Mouse (Mus musculus) kidney, embryonic 14.5 days (tissue): Measurements from ENCODE around the gene Klhl23. TPM values are rescaled to one million over a fixed set of nuclear protein-coding genes. Genes with fewer than 3 reads are reported as not detected.

ENCODE experiments used
- ATAC-seq: fragments of 200-750 bp; cut with Nextera tagmentation; 2 replicates; pipeline ENCODE4 v1.8.0; 2017; ENCODE audit warnings: moderate number of reproducible peaks, mild to moderate bottlenecking, moderate TSS enrichment, moderate library complexity; ENCODE audit not compliant: low FRiP score, low TSS enrichment
- H3K27ac ChIP-seq: fragments of 300-500 bp; sonication (generic); 2 replicates; pipeline ENCODE4 v1.5.1; 2014; ENCODE audit warnings: low read depth, mild to moderate bottlenecking, low read length, moderate library complexity, mixed read lengths
- H3K27me3 ChIP-seq: fragments of 300-500 bp; sonication (generic); 2 replicates; pipeline ENCODE4 v1.6.1; 2014; ENCODE audit warnings: mild to moderate bottlenecking, low read length; ENCODE audit not compliant: control insufficient read depth, insufficient read depth
- H3K36me3 ChIP-seq: fragments of 300-500 bp; sonication (generic); 2 replicates; pipeline ENCODE4 v1.6.1; 2014; ENCODE audit warnings: low read length, mixed read lengths; ENCODE audit not compliant: control insufficient read depth, insufficient read depth
- H3K4me1 ChIP-seq: fragments of 300-500 bp; sonication (generic); 2 replicates; pipeline ENCODE4 v1.6.1; 2014; ENCODE audit warnings: low read length, mixed read lengths; ENCODE audit not compliant: control insufficient read depth, insufficient read depth
- H3K4me2 ChIP-seq: fragments of 300-500 bp; sonication (generic); replicated peaks from 2 replicates; pipeline ENCODE4 v1.6.1; 2014; ENCODE audit warnings: low read depth, mild to moderate bottlenecking, low read length
- H3K4me3 ChIP-seq: fragments of 300-500 bp; sonication (generic); 2 replicates; pipeline ENCODE4 v1.5.1; 2014; ENCODE audit warnings: mild to moderate bottlenecking, low read length
- H3K9ac ChIP-seq: fragments of 300-500 bp; sonication (generic); 2 replicates; pipeline ENCODE4 v1.6.1; 2014; ENCODE audit warnings: low read depth, mild to moderate bottlenecking, low read length, moderate library complexity
- H3K9me3 ChIP-seq: fragments of 300-500 bp; sonication (generic); 2 replicates; pipeline ENCODE4 v1.6.1; 2016; ENCODE audit warnings: low read length; ENCODE audit not compliant: control insufficient read depth
- WGBS: fragments of 180-500 bp; shearing (Covaris S2); extraction: QIAGEN DNeasy Blood & Tissue Kit; methylation state at CpG from one replicate; pipeline ENCODE4 v1.1.7; 2014; 5-methylcytosine and 5-hydroxymethylcytosine counted together
- polyA plus RNA-seq: library from polyadenylated mRNA; unstranded; fragments of >200 nt; fragmentation: Nextera tagmentation; extraction: Ambion mirVana; gene quantifications from 2 replicates; pipeline ENCODE4 v1.2.1, GENCODE M21; 2014

Klhl23 gene
- 26.2 and 32.8 TPM in 2 replicates for polyA plus RNA-seq

DNA sequence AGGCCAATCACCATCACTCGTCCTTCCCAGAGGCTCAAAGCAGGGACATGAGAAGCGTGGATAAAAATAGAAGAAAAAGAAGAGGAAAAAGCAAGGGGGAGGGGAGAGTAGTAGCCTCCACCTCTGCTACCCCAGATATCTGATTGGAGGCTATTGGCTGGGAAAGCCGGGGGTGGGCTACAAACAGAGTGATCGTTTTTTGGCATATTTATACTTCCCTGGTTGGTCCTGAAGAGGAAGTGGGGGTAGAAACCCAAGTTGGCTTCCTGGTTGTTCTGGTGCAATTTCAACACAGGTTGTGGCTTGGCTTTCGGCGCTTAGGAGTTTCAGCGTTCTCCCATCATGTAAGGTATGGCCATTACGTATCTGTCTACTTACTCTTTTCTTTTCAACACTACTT is at the start of gene Klhl23:
Gene Klhl23, plus strand, starts transcription at position 234 of the 400 bp plus-strand sequence.
- peak; percentile 18; the same call in 1 of the 2 replicates for ATAC-seq
- no peaks in the 10 kb centered on the region for H3K9me3 ChIP-seq
- peak within 1 kb of the TSS; percentile 82 for H3K27ac ChIP-seq
- peak within 1 kb of the TSS; percentile 66 for H3K4me3 ChIP-seq
- H3K4me1 ChIP-seq: no peaks in the 10 kb centered on the region
- peak within 1 kb of the TSS; percentile 96 for H3K9ac ChIP-seq
- WGBS: 7% methylated on average over 8 of the region's 8 CpGs
- peak within 1 kb of the TSS; percentile 52 for H3K4me2 ChIP-seq
- peaks cover 18% of the 10 kb centered on the region; the same call in 1 of the 2 replicates for H3K36me3 ChIP-seq
- H3K27me3 ChIP-seq: no peaks in the 10 kb centered on the region

DNA sequence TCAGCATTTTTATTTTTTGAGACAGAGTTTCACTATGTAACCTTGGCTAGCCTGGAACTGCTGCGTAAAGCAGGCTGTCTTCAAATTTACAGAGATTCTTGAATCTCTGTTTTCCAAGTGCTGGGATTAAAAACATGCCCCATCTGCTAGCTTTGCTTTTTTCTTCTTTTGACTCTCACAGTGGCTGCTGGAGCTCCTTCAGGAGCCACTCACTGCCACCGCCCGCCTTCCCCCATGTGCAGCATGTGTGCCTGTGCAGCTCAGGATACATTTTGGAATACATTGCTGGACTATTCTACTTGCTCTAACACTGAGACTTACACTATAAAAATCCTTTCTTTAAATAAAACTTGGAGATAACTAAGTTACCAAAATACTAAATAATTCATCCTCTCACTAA is 48.4 kb upstream of the Klhl23 start:
- no peak for ATAC-seq

DNA sequence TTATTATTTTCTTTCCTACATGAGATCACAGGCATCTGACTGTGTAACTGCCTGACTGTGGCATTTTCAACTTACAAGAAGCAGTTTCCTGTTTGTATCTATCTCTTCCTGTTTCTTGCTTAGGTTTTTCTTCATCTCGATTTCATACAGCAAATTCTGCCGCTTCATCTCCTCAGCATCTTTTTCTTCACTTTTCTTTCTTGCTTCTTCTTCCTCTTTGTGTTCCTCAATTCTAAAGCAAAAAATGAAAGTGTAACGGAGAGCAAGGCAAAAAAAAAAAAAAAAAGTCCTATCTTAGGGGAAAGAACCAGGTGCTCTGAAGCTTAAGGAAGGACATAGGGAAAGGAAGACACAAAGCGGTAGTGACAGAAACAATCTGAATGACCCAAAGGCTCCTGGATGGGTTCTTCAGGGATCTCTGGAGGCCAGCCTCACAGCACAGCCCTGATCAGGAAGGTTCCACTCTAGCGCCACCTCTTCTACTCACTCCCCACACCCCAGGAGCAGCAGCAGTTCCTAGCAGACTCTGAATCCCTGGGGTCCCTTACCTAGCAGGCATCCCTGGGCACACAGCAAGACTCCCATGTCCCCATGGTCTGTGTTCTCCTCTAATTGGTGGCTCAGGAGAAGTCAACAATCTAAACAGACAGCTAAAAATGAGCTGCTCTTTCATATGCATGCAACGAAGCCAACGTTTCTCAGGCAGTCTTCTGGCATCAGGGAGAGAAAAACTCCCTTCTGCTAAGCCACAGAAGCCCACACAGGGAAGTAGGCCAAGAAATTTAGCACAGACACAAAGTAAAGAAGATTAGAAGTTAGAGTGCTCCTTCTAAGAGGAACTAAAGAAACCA is 43.5 kb upstream of the Klhl23 start:
- Histone ChIP-seq H3K27ac (no peak overlapping the region), H3K9me3 (no peaks in the 10 kb centered on the region), H3K4me2 (no peak overlapping the region), H3K27me3 (no peaks in the 10 kb centered on the region), H3K36me3 (no peaks in the 10 kb centered on the region), H3K9ac (no peak overlapping the region), H3K4me1 (no peaks in the 10 kb centered on the region), H3K4me3 (no peak overlapping the region)
- 75% methylated on average over 7 of the region's 7 CpGs for WGBS
- ATAC-seq: no peak

More for the DNA sequence above, 48.4 kb upstream of the Klhl23 start:
- H3K9ac ChIP-seq: no peak overlapping the region
- H3K27ac ChIP-seq: no peak overlapping the region
- no peak overlapping the region for H3K4me2 ChIP-seq
- no peaks in the 10 kb centered on the region for H3K36me3 ChIP-seq
- no peaks in the 10 kb centered on the region for H3K4me1 ChIP-seq
- no peaks in the 10 kb centered on the region for H3K27me3 ChIP-seq
- 95% methylated on average over 3 of the region's 3 CpGs for WGBS
- no peak overlapping the region for H3K4me3 ChIP-seq
- H3K9me3 ChIP-seq: no peaks in the 10 kb centered on the region

DNA sequence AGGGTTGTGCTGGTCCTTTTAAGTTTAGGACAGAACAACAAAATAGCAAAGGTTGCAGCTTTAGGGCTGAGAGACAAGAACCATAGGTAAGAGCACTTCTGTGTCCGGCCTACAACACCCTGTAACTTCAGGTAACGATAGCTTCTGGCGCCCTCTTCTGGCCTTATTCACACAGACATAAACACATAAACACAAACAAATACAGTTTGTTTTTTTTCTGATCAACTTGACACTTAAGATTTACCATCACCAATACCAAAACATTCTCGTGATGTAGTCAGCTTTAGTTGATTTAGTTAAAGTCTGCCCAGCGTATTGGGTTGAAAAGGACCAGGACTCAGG is 42.9 kb upstream of the Klhl23 start:
- Histone ChIP-seq H3K36me3 (no peaks in the 10 kb centered on the region), H3K4me3 (no peak overlapping the region), H3K9me3 (no peaks in the 10 kb centered on the region), H3K9ac (no peak overlapping the region), H3K27ac (no peak overlapping the region), H3K4me2 (no peak overlapping the region), H3K27me3 (no peaks in the 10 kb centered on the region), H3K4me1 (no peaks in the 10 kb centered on the region)
- ATAC-seq: no peak
- 48% methylated on average over 5 of the region's 5 CpGs for WGBS

DNA sequence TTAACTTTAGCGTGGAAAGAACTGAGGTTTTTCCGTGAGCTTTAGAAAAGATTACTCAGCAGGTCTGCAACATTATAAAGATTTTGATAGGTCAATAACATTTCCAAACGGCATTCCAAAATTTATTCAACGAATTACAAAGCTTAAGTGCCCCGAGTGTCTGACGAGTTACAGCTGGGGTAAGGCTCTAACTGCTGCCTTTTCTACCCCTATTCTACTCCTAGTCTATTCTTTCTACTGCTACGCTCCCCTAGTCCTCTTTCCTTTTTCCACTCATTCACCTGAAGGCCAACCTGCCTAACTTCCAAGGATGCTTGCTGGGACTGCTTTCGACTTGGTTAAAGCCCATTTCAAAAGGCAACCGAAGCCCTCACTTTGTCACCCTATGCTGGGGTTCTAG is 32.8 kb upstream of the Klhl23 start:
- H3K27ac ChIP-seq: 0 out of 2 replicates have a peak overlapping the region, but pooled peaks have one; percentile 11
- peak overlapping the region; percentile 68 for H3K4me3 ChIP-seq
- H3K4me2 ChIP-seq: peak overlapping the region; percentile 87
- peak; percentile 12 for ATAC-seq
- no peaks in the 10 kb centered on the region for H3K9me3 ChIP-seq
- 22% methylated on average over 9 of the region's 9 CpGs for WGBS
- H3K36me3 ChIP-seq: peaks cover 14% of the 10 kb centered on the region; the same call in 1 of the 2 replicates
- H3K4me1 ChIP-seq: peaks cover 5% of the 10 kb centered on the region; the same call in 1 of the 2 replicates
- H3K27me3 ChIP-seq: no peaks in the 10 kb centered on the region
- peak overlapping the region; percentile 81 for H3K9ac ChIP-seq

DNA sequence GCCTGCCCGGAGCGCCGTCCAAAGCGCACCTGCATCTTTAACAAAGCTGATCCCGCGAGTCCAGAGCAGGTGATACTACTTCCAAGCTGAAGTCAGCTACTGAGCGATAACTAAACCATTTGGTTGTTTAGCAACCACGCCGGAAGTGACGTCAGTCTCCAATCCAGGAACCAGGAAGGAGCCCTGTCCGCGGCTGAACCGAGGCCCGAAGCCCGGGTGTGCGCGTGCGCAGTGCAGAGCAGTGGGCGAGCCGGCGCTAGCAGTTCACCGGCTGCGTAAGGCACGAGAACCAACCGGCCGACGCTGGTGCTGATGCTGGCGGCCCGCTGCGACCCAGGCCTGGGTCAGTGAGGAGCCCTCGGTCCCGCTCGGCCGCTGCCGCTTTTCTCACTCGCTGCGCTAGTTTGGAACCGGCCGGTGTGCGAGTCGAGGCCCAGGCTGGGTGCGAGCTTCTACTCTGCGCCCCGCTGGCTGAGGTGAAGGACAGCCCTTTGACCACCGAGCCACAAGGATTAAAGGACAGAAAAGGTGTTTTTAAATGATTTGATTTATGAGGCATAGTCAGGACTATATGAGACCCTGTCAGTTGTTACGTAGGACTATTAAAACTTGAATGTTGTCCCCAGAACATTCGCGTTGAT is 32.2 kb upstream of the Klhl23 start, which contains the start of the genes Ccdc173 and Phospho2:
Gene Ccdc173, minus strand, starts transcription at position 147 of the 641 bp plus-strand sequence.
Gene Phospho2, plus strand, starts transcription at position 195 of the 641 bp plus-strand sequence.
- Histone ChIP-seq H3K4me3 (peak within 1 kb of the TSS; percentile 68), H3K9ac (peak within 1 kb of the TSS; percentile 81), H3K4me1 (peaks cover 5% of the 10 kb centered on the region; the same call in 1 of the 2 replicates), H3K36me3 (peaks cover 16% of the 10 kb centered on the region; the same call in 1 of the 2 replicates), H3K9me3 (no peaks in the 10 kb centered on the region), H3K27me3 (no peaks in the 10 kb centered on the region), H3K27ac (peak within 1 kb of the TSS; percentile 53; the same call in 1 of the 2 replicates), H3K4me2 (peak within 1 kb of the TSS; percentile 87)
- peak; percentile 96 for ATAC-seq
- 1% methylated on average over 48 of the region's 48 CpGs for WGBS

DNA sequence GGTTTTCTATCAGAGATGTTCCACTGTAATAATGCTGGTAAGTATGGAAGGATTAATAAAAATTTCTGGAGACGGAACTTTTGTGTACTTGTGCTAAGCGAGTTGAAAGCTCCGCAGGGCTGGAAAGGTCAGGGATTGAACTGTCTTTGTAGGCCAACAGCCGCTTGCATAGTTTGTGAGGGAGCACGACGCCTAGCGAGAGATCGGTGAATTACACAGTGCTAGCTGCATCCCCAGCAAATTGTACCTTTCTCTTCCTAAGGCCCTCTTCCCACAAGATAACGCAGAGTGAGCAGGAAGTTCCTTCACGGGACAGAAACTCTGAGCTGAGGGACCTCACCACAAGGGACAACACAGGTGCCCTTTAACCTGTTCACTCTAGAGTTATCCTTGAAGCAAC is 31.5 kb upstream of the Klhl23 start:
- peak; percentile 32 for ATAC-seq
- H3K27me3 ChIP-seq: no peaks in the 10 kb centered on the region
- H3K4me3 ChIP-seq: peak overlapping the region; percentile 68
- H3K4me1 ChIP-seq: peaks cover 5% of the 10 kb centered on the region; the same call in 1 of the 2 replicates
- H3K9me3 ChIP-seq: no peaks in the 10 kb centered on the region
- no peak overlapping the region for H3K9ac ChIP-seq
- 3% methylated on average over 10 of the region's 10 CpGs for WGBS
- 0 out of 2 replicates have a peak overlapping the region, but pooled peaks have one; percentile 53 for H3K27ac ChIP-seq
- H3K4me2 ChIP-seq: peak overlapping the region; percentile 87
- peaks cover 23% of the 10 kb centered on the region for H3K36me3 ChIP-seq

DNA sequence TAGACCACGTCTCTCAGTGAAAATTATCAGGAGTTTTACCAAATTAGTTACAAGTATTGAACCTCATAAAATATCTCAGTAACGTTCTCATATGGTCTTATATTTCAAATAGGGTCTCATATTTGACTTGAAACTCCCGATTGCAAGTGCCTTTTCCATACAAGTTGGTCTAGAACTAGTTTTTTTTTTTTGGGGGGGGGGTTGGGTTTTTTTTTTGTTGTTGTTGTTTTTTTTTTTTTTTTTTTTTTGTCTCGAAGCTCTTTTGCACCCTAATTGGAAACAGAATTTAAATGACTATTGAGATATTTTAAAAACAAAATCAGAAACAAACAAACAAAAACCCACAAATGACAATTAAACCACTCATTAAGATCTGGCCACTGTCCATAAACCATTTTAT is 31.0 kb upstream of the Klhl23 start:
- H3K4me3 ChIP-seq: no peak overlapping the region; the same call in 1 of the 2 replicates
- H3K4me2 ChIP-seq: no peak overlapping the region
- H3K36me3 ChIP-seq: peaks cover 27% of the 10 kb centered on the region
- H3K27ac ChIP-seq: no peak overlapping the region
- H3K27me3 ChIP-seq: no peaks in the 10 kb centered on the region
- peaks cover 5% of the 10 kb centered on the region; the same call in 1 of the 2 replicates for H3K4me1 ChIP-seq
- no peak overlapping the region for H3K9ac ChIP-seq
- no peak for ATAC-seq
- 74% methylated on average over 4 of the region's 4 CpGs for WGBS
- no peaks in the 10 kb centered on the region for H3K9me3 ChIP-seq
